Mouse (Mus musculus) left cerebral cortex, postnatal 14 days (tissue): Measurements from ENCODE around the gene Chmp5. TPM values are rescaled to one million over a fixed set of nuclear protein-coding genes. Genes with fewer than 3 reads are reported as not detected.

ENCODE experiments used
- DNase-seq, 2 experiments: peaks; one replicate each; pipeline ENCODE4 v3.0.0; 2021 to 2022; ENCODE audit warnings: low spot score in 2 of 2, mixed read lengths in 1 of 2
- intact Hi-C: fragments of 180-260 bp; cut with DNase I; formaldehyde crosslinking; loops from one replicate; pipeline ENCODE4 v1.15.1; 2025
- microRNA-seq, 2 experiments: library from miRNA; unstranded; fragments of <30 nt; microRNA quantifications; one replicate each; pipeline ENCODE4 v1.2.0; 2022
- total RNA-seq, 2 experiments: library from RNA; stranded (reverse); gene quantifications; 2 replicates each; pipeline ENCODE4 v1.2.3; 2021

The Chmp5 gene
- total RNA-seq, 2 experiments from 2014 or later, result 71.4 to 73.1 TPM

DNA sequence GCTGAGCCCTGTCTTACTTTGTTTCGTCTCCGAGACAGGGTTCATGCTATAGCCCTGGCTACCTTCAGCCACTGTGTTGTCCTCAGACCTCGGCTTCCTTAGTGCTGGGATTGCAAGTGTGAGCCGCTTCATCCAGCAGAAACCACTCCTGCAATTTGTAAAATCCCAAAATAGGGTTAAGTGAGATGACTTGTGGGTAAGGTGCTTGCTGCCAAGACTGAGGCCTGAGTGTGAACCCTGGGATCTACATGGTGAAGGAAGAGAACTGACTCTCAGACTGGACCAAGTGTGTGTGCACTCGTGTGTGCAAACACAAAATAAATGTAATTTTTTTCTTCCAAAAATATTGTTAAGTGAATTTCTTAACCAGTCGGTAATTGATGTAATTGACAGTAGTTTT lies 41.4 kb downstream of the Chmp5 start:
- DNase-seq, result no peak
- intact Hi-C loops, result loop anchor here (5.0 kb wide), 1 partner anchor 128 kb away; no protein-coding TSS in a partner anchor

DNA sequence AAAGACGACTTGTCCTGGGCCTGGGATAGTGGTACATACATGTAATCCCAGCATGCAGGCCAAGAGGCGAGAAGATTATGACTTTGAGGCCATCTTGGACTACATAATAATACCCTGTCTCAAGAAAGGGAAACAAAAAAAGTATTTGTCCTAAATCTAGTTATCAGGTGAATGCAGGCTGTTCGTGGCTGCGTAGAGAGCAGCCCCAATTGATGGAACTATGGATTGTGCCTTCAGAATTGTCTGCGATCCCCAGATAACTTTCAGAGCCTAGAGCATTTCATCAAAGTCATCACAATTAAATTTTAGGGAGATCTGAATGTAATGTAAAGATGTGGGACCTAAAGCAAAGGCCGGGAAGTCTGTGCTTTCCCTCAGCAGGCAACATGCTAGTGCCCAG lies 48.1 kb downstream of the Chmp5 start:
- intact Hi-C loops, result loop anchor here (5.0 kb wide), 1 partner anchor 244 kb away; no protein-coding TSS in a partner anchor
- no peak for DNase-seq

DNA sequence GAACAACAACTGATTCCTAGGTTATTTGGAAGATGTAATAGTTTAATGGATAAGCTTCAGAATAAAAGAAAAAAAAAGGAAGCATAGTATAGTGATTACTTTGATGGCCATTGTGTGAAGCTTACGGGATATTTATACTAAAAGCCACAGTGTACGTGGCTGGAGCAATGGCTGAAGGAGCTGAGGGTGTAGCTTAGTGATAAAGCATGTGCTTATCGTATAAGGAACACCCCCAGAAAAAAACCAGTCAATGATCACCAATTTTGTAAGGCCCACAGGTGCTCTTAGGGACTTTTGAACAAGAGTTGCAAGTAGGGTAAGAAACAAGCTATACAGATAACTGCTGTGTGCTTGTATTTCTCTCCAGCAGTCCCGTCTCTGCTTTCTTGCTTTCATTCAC lies 49.7 kb downstream of the Chmp5 start:
- intact Hi-C loops, result loop anchor here (5.0 kb wide), 1 partner anchor 246 kb away; no protein-coding TSS in a partner anchor
- DNase-seq, result no peak

DNA sequence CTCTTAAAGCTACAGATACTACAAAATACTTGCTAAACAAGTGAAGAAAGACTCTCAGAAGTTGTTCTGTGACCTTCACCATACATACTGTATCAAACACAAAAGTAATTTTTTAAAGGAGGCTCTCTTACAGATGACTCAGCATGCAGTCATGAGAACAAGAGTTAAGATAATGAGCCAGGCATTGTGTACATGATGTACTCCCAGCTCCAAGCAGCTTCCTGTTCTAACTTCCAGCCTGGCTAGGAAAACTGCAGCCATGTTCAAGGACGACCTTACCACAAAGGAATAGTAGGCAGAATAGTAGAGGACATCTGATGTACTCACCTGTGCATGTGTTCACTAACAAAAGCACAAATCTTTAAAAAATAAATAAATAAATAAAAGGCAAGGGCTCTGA lies 52.1 kb downstream of the Chmp5 start:
- no peak for DNase-seq
- intact Hi-C loops, result no loop called here

DNA sequence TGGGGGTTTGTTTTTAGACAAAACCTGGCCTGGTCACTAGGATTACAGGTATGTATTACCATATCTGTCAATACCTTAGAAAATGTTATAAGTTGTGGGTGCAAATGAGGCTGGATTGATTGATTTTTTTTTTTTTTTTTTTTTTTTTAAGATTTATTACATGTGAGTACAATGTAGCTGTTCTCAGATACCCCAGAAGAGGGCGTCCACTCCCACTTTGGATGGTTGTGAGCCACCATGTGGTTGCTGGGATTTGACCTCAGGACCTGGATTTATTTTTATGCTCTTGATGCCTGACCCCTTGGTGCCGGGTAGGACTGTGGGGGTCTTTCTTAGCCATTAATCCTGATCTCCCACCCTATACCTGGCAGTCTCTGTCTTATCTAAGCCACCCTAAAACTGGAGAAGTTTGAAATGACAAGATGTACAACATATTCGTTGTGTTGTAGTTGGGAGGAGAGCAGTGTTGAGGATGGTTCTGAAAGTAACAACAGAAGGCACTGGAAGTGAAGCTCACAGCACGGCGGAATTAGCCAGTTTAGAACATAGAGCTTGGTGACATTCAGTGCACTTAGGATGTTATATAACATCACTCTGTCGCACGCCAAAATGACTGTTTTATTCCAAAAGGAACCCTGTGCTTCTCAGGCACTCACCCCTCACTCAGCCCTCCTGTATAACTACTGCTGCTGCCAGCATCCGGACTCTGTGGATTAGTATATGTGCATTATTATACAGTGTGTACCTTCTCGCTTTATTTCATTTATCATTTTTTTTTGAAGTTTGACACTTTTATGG lies 52.8 kb downstream of the Chmp5 start:
- intact Hi-C loops, result no loop called here
- no peak for DNase-seq

DNA sequence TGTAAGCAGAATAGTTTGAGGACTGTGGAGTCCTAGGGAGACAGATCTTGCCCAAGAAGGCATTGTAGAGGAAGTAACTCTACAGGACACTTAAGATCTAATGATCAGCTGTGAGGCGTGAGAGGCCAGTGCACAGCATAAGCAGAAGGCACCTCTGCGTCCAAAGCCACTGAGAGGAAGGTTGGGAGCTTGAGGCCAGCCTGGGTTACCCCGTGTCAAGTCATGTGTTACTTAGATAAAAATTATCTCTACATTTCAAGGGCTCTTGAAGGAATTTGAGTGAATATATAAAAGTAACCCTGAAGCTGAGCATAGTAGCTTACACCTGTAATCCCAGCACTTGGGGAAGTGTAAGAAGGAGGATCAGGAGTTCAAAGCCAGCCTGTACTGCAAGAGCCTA lies 65.1 kb downstream of the Chmp5 start:
- intact Hi-C loops, result no loop called here
- no peak for DNase-seq

Small RNA genes lying within 50 kb of the gene (microRNA-seq; reads per million reads assigned to microRNA genes)
- 1.0 to 1.8 reads per million in 2 experiments for gene Mir3094

Other genes with a start within 250 kb of the Chmp5 start
- gene Aptx, start 245.2 kb upstream of the Chmp5 start, total RNA-seq, result 10 to 100 TPM; 26.1 to 27.6 TPM
- 100 to 1,000 TPM; 314 to 324 TPM for gene Dnaja1, start 226.3 kb upstream of the Chmp5 start, total RNA-seq
- gene Smu1, start 190.5 kb upstream of the Chmp5 start, total RNA-seq, result 10 to 100 TPM; 41.8 to 43.5 TPM
- 1 to 10 TPM; 6.5 to 9.0 TPM for gene B4galt1, start 94.4 kb upstream of the Chmp5 start, total RNA-seq
- gene Spink4, start 28.4 kb upstream of the Chmp5 start, total RNA-seq, result not detected
- gene Bag1, start 113 bp upstream of the Chmp5 start, total RNA-seq, result 100 to 1,000 TPM; 160 to 164 TPM
- gene Nfx1, start 22.5 kb downstream of the Chmp5 start, total RNA-seq, result 10 to 100 TPM; 59.1 to 62.0 TPM
- not detected for gene Aqp7, start 99.7 kb downstream of the Chmp5 start, total RNA-seq
- not detected for gene Aqp3, start 149.8 kb downstream of the Chmp5 start, total RNA-seq
- 10 to 100 TPM; 82.7 to 84.0 TPM for gene Nol6, start 176.0 kb downstream of the Chmp5 start, total RNA-seq
- 10 to 100 TPM; 87.8 to 89.0 TPM for gene Ube2r2, start 187.3 kb downstream of the Chmp5 start, total RNA-seq